Mouse (Mus musculus): ENCODE results near the gene Lrp6.

DNA sequence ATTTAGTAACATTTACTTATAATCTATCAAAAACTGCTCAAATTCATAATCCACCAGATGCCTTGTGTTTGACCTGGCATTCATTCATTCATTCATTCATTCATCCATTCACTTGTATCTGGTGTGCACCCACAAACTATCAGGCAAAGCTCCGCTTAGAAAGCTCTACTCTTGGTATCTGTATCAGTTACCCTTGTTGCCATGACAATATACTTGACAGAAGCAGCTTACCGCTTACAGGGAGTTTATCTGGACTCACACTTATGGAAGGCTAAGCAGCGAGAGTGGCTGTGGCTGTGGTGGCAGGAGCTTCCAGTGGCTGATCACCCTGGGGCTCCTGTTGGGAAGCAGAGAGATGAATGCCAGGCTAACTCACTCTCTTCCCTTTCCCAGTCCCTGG lies 148.9 kb downstream of the Lrp6 start:
- TF ChIP-seq CTCF (conservative IDR thresholded peaks at IDR 0.05; ENCODE audit: insufficient read depth, insufficient read length, low read depth, low read length) (no peak), POLR2A (IDR thresholded peaks at IDR 0.05; ENCODE audit: low read depth, low read length) (no peak)

All from kidney, adult 2 months (tissue).